Mouse (Mus musculus) midbrain, embryonic 13.5 days (tissue): ENCODE measurements at regions not wholly inside any gene's neighbourhood (a gene's known extent, or its start where the extent isn't known, plus 50 kb on each side); places are given as distances from the start of the nearest gene placed in this dataset.

Experiments used
- ATAC-seq: fragments of 200-750 bp; cut with Nextera tagmentation; 2 replicates; pipeline ENCODE4 v1.8.0; 2017; ENCODE audit warnings: mild to moderate bottlenecking, moderate TSS enrichment, moderate library complexity
- H3K27ac ChIP-seq: fragments of 300-500 bp; sonication (generic); 2 replicates; pipeline ENCODE4 v1.5.1; 2015; ENCODE audit warnings: inconsistent platforms, mild to moderate bottlenecking, moderate library complexity
- H3K27me3 ChIP-seq: fragments of 300-500 bp; sonication (generic); 2 replicates; pipeline ENCODE4 v1.6.1; 2015; ENCODE audit warnings: mild to moderate bottlenecking, inconsistent platforms
- H3K36me3 ChIP-seq: fragments of 300-500 bp; sonication (generic); 2 replicates; pipeline ENCODE4 v1.6.1; 2015; ENCODE audit warnings: mild to moderate bottlenecking, inconsistent platforms
- H3K4me1 ChIP-seq: fragments of 300-500 bp; sonication (generic); replicated peaks from 2 replicates; pipeline ENCODE4 v1.6.1; 2015; ENCODE audit warnings: inconsistent platforms
- H3K4me2 ChIP-seq: fragments of 300-500 bp; sonication (generic); replicated peaks from 2 replicates; pipeline ENCODE4 v1.6.1; 2015; ENCODE audit warnings: moderate library complexity, mild to moderate bottlenecking, inconsistent platforms
- H3K4me3 ChIP-seq: fragments of 300-500 bp; sonication (generic); replicated peaks from 2 replicates; pipeline ENCODE4 v1.5.1; 2015; ENCODE audit warnings: mild to moderate bottlenecking, inconsistent platforms
- H3K9ac ChIP-seq: fragments of 300-500 bp; sonication (generic); replicated peaks from 2 replicates; pipeline ENCODE4 v1.6.1; 2015; ENCODE audit warnings: mild to moderate bottlenecking, inconsistent platforms
- H3K9me3 ChIP-seq: fragments of 300-500 bp; sonication (generic); 2 replicates; pipeline ENCODE4 v1.6.1; 2016; ENCODE audit warnings: mild to moderate bottlenecking, inconsistent platforms
- WGBS: fragments of 180-500 bp; shearing (Covaris S2); methylation state at CpG from one replicate; pipeline ENCODE4 v1.1.7; 2015; 5-methylcytosine and 5-hydroxymethylcytosine counted together

- Histone ChIP-seq H3K9me3 (no peaks in the 10 kb centered on the region), H3K4me2 (no peak overlapping the region), H3K4me1 (peaks cover 60% of the 10 kb centered on the region), H3K4me3 (no peak overlapping the region), H3K27me3 (peaks cover 55% of the 10 kb centered on the region), H3K27ac (no peak overlapping the region), H3K9ac (no peak overlapping the region), H3K36me3 (no peaks in the 10 kb centered on the region)
- no peak for ATAC-seq
- WGBS, result 70% methylated on average over 13 of the region's 13 CpGs
These were observed 400.2 kb downstream of the Sox9 start for GRCm38 (mm10) chr11:113182083-113182861.

GRCm38 (mm10) chr11:113183556-113183955 lies 401.5 kb downstream of the Sox9 start:
- Histone ChIP-seq H3K4me2 (no peak overlapping the region), H3K9me3 (no peaks in the 10 kb centered on the region)

GRCm38 (mm10) chr11:113184095-113184494 lies 402.1 kb downstream of the Sox9 start:
- Histone ChIP-seq H3K27ac (peak overlapping the region; percentile 67; the same call in 1 of the 2 replicates), H3K9ac (no peak overlapping the region), H3K4me2 (no peak overlapping the region), H3K4me3 (no peak overlapping the region), H3K27me3 (peaks cover 42% of the 10 kb centered on the region), H3K9me3 (no peaks in the 10 kb centered on the region), H3K4me1 (peaks cover 63% of the 10 kb centered on the region), H3K36me3 (no peaks in the 10 kb centered on the region)
- no peak for ATAC-seq
- WGBS, result 4% methylated on average over 9 of the region's 9 CpGs

More at GRCm38 (mm10) chr11:113183556-113183955, 401.5 kb downstream of the Sox9 start:
- Histone ChIP-seq H3K27ac (peak overlapping the region; percentile 67), H3K4me3 (no peak overlapping the region), H3K36me3 (no peaks in the 10 kb centered on the region), H3K9ac (no peak overlapping the region), H3K4me1 (peaks cover 63% of the 10 kb centered on the region), H3K27me3 (peaks cover 48% of the 10 kb centered on the region)
- ATAC-seq, result no peak
- 60% methylated on average over 5 of the region's 5 CpGs for WGBS

GRCm38 (mm10) chr11:113187407-113187806 lies 405.4 kb downstream of the Sox9 start:
- Histone ChIP-seq H3K4me3 (no peak overlapping the region), H3K36me3 (no peaks in the 10 kb centered on the region), H3K27me3 (peaks cover 45% of the 10 kb centered on the region), H3K9ac (no peak overlapping the region), H3K9me3 (no peaks in the 10 kb centered on the region), H3K4me1 (peaks cover 72% of the 10 kb centered on the region), H3K27ac (peak overlapping the region; percentile 61), H3K4me2 (no peak overlapping the region)
- 64% methylated on average over 8 of the region's 8 CpGs for WGBS
- no peak for ATAC-seq

- Histone ChIP-seq H3K4me3 (no peak overlapping the region), H3K4me1 (peaks cover 76% of the 10 kb centered on the region), H3K9me3 (no peaks in the 10 kb centered on the region), H3K27me3 (peaks cover 48% of the 10 kb centered on the region), H3K36me3 (no peaks in the 10 kb centered on the region), H3K9ac (no peak overlapping the region), H3K27ac (peak overlapping the region; percentile 83), H3K4me2 (no peak overlapping the region)
- 15% methylated on average over 4 of the region's 4 CpGs for WGBS
- peak; percentile 95 for ATAC-seq
These were observed 406.4 kb downstream of the Sox9 start for GRCm38 (mm10) chr11:113188263-113188920.

- Histone ChIP-seq H3K4me1 (peaks cover 61% of the 10 kb centered on the region), H3K9ac (no peak overlapping the region), H3K9me3 (no peaks in the 10 kb centered on the region), H3K27ac (peak overlapping the region; percentile 51; the same call in 1 of the 2 replicates), H3K36me3 (no peaks in the 10 kb centered on the region), H3K4me3 (no peak overlapping the region), H3K4me2 (no peak overlapping the region), H3K27me3 (peaks cover 52% of the 10 kb centered on the region)
- 89% methylated on average over 6 of the region's 6 CpGs for WGBS
- ATAC-seq, result no peak
These were observed 408.0 kb downstream of the Sox9 start for GRCm38 (mm10) chr11:113190006-113190405.

- 84% methylated on average over 4 of the region's 4 CpGs for WGBS
- H3K4me1 ChIP-seq, result peaks cover 57% of the 10 kb centered on the region
- H3K36me3 ChIP-seq, result no peaks in the 10 kb centered on the region
- peak overlapping the region; percentile 51; the same call in 1 of the 2 replicates for H3K27ac ChIP-seq
- H3K4me3 ChIP-seq, result no peak overlapping the region
- no peak overlapping the region for H3K9ac ChIP-seq
- H3K9me3 ChIP-seq, result no peaks in the 10 kb centered on the region
- no peak overlapping the region for H3K4me2 ChIP-seq
- H3K27me3 ChIP-seq, result peaks cover 53% of the 10 kb centered on the region
- no peak for ATAC-seq
These were observed 408.5 kb downstream of the Sox9 start for GRCm38 (mm10) chr11:113190520-113190919.

- peaks cover 53% of the 10 kb centered on the region for H3K4me1 ChIP-seq
- no peak overlapping the region for H3K4me2 ChIP-seq
- no peak for ATAC-seq
- 91% methylated on average over 7 of the region's 7 CpGs for WGBS
- H3K27me3 ChIP-seq, result peaks cover 55% of the 10 kb centered on the region
- 0 out of 2 replicates have a peak overlapping the region, but pooled peaks have one; percentile 51 for H3K27ac ChIP-seq
- H3K9ac ChIP-seq, result no peak overlapping the region
- no peaks in the 10 kb centered on the region for H3K36me3 ChIP-seq
- H3K9me3 ChIP-seq, result no peaks in the 10 kb centered on the region
- H3K4me3 ChIP-seq, result no peak overlapping the region
These were observed 409.0 kb downstream of the Sox9 start for GRCm38 (mm10) chr11:113191006-113191405.

- H3K4me3 ChIP-seq, result no peak overlapping the region
- H3K36me3 ChIP-seq, result no peaks in the 10 kb centered on the region
- no peak for ATAC-seq
- no peaks in the 10 kb centered on the region for H3K9me3 ChIP-seq
- H3K27ac ChIP-seq, result peak overlapping the region; percentile 51; the same call in 1 of the 2 replicates
- H3K4me1 ChIP-seq, result peaks cover 41% of the 10 kb centered on the region
- 73% methylated on average over 22 of the region's 22 CpGs for WGBS
- peaks cover 54% of the 10 kb centered on the region for H3K27me3 ChIP-seq
- H3K4me2 ChIP-seq, result no peak overlapping the region
- no peak overlapping the region for H3K9ac ChIP-seq
These were observed 410.2 kb downstream of the Sox9 start for GRCm38 (mm10) chr11:113192086-113192856.

GRCm38 (mm10) chr11:113194144-113194827 lies 412.3 kb downstream of the Sox9 start:
- H3K27me3 ChIP-seq, result peaks cover 72% of the 10 kb centered on the region
- peaks cover 35% of the 10 kb centered on the region for H3K4me1 ChIP-seq
- H3K9ac ChIP-seq, result no peak overlapping the region
- no peak overlapping the region for H3K4me3 ChIP-seq
- H3K9me3 ChIP-seq, result no peaks in the 10 kb centered on the region
- no peaks in the 10 kb centered on the region for H3K36me3 ChIP-seq
- no peak overlapping the region for H3K27ac ChIP-seq
- ATAC-seq, result no peak
- 87% methylated on average over 15 of the region's 15 CpGs for WGBS
- H3K4me2 ChIP-seq, result no peak overlapping the region
